Mouse (Mus musculus) liver, embryonic 13.5 days (tissue): Measurements from ENCODE around the gene Tmem208. TPM values are rescaled to one million over a fixed set of nuclear protein-coding genes. Genes with fewer than 3 reads are reported as not detected.

Experiments used
- ATAC-seq: fragments of 200-750 bp; cut with Nextera tagmentation; 2 replicates; pipeline ENCODE4 v1.8.0; 2017; ENCODE audit warnings: low read depth, mild to moderate bottlenecking, moderate number of reproducible peaks, moderate library complexity
- DNase-seq: peaks from one replicate; pipeline ENCODE4 v3.0.0; 2022
- H3K27ac ChIP-seq: fragments of 300-500 bp; sonication (generic); 2 replicates; pipeline ENCODE4 v1.5.1; 2015; ENCODE audit warnings: moderate library complexity, mild to moderate bottlenecking, inconsistent platforms
- H3K27me3 ChIP-seq: fragments of 300-500 bp; sonication (generic); 2 replicates; pipeline ENCODE4 v1.6.1; 2015; ENCODE audit warnings: mild to moderate bottlenecking, inconsistent platforms
- H3K36me3 ChIP-seq: fragments of 300-500 bp; sonication (generic); 2 replicates; pipeline ENCODE4 v1.6.1; 2015; ENCODE audit warnings: mild to moderate bottlenecking, inconsistent platforms
- H3K4me1 ChIP-seq: fragments of 300-500 bp; sonication (generic); replicated peaks from 2 replicates; pipeline ENCODE4 v1.6.1; 2015; ENCODE audit warnings: inconsistent platforms
- H3K4me2 ChIP-seq: fragments of 300-500 bp; sonication (generic); 2 replicates; pipeline ENCODE4 v1.6.1; 2015; ENCODE audit warnings: inconsistent platforms, mild to moderate bottlenecking, moderate library complexity
- H3K4me3 ChIP-seq: fragments of 300-500 bp; sonication (generic); replicated peaks from 2 replicates; pipeline ENCODE4 v1.5.1; 2015; ENCODE audit warnings: mild to moderate bottlenecking, inconsistent platforms
- H3K9ac ChIP-seq: fragments of 300-500 bp; sonication (generic); 2 replicates; pipeline ENCODE4 v1.6.1; 2015; ENCODE audit warnings: mild to moderate bottlenecking, inconsistent platforms
- H3K9me3 ChIP-seq: fragments of 300-500 bp; sonication (generic); replicated peaks from 2 replicates; pipeline ENCODE4 v1.6.1; 2016; ENCODE audit warnings: inconsistent platforms
- WGBS: fragments of 180-500 bp; shearing (Covaris S2); methylation state at CpG from one replicate; pipeline ENCODE4 v1.1.7; 2015; ENCODE audit not compliant: insufficient replicate concordance; 5-methylcytosine and 5-hydroxymethylcytosine counted together
- polyA plus RNA-seq: library from polyadenylated mRNA; unstranded; fragments of >200 nt; fragmentation: Nextera tagmentation; extraction: Ambion mirVana; gene quantifications from 2 replicates; pipeline ENCODE4 v1.2.1, GENCODE M21; 2015

Gene Tmem208
- polyA plus RNA-seq, 1 experiment from 2014 or later: 108 TPM

DNA sequence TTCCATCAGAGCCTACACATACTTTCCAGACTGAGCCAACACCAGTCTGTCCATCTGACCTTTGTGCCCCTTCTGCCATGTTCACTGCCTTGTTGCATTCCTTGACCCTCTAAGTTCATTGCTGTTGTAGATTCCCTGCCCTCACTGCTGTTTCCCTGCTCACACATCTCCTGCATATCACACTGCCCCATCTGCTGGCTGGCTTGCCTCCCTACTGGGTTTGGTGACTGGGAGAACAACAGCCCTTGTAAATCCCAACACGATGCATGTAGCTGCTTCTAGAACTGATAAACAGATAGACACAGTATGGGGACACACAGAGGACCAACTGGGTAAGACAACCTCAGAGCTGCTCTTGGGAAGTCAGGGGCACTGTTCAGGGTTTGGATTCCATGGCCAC lies 14.4 kb upstream of the Tmem208 start:
- ATAC-seq (peak; percentile 67), DNase-seq (peak; percentile 65)
- peaks cover 100% of the 10 kb centered on the region for H3K36me3 ChIP-seq
- H3K27me3 ChIP-seq: no peaks in the 10 kb centered on the region
- no peak overlapping the region for H3K4me3 ChIP-seq
- H3K27ac ChIP-seq: peak overlapping the region; percentile 77
- H3K4me2 ChIP-seq: peak overlapping the region; percentile 11; the same call in 1 of the 2 replicates
- peaks cover 57% of the 10 kb centered on the region for H3K4me1 ChIP-seq
- H3K9ac ChIP-seq: peak overlapping the region; percentile 65; the same call in 1 of the 2 replicates
- H3K9me3 ChIP-seq: no peaks in the 10 kb centered on the region
- WGBS: 11% methylated on average over 1 of the region's 1 CpGs

DNA sequence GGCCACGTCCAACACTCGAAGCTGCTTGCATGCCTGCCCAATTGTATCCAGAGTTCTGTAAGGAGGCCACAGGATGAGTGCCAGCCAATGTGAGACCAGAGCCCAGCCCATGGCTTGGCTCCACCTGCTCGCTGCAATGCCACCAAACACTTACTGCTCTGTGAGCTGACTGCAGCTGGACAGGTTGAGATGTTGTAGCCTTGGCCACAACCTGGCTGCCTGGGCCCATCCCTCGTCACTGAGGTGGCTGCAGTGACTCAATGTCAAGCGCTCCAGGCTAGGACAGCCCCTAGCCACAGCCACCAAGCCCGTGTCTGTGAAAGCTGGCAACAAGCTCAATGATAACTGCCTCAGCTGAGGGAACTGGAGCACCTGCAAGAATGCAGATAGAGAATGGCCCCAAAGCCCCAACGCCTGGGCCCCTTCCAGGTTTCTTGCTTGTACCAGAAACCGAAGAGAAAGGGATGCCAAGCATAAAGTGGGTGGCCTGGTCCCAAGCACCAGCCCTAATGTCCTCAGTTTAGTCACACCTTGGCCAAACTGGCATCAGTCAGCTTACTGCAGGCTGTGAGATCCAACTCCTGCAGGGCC lies 13.2 kb upstream of the Tmem208 start:
- WGBS: 41% methylated on average over 8 of the region's 8 CpGs
- ATAC-seq (peak; percentile 71), DNase-seq (peak; percentile 50)
- Histone ChIP-seq H3K9ac (peak overlapping the region; percentile 65), H3K9me3 (no peaks in the 10 kb centered on the region), H3K4me2 (peak overlapping the region; percentile 54), H3K36me3 (peaks cover 99% of the 10 kb centered on the region), H3K27ac (peak overlapping the region; percentile 77), H3K4me1 (peaks cover 66% of the 10 kb centered on the region), H3K4me3 (peak overlapping the region; percentile 18; the same call in 1 of the 2 replicates), H3K27me3 (no peaks in the 10 kb centered on the region)

DNA sequence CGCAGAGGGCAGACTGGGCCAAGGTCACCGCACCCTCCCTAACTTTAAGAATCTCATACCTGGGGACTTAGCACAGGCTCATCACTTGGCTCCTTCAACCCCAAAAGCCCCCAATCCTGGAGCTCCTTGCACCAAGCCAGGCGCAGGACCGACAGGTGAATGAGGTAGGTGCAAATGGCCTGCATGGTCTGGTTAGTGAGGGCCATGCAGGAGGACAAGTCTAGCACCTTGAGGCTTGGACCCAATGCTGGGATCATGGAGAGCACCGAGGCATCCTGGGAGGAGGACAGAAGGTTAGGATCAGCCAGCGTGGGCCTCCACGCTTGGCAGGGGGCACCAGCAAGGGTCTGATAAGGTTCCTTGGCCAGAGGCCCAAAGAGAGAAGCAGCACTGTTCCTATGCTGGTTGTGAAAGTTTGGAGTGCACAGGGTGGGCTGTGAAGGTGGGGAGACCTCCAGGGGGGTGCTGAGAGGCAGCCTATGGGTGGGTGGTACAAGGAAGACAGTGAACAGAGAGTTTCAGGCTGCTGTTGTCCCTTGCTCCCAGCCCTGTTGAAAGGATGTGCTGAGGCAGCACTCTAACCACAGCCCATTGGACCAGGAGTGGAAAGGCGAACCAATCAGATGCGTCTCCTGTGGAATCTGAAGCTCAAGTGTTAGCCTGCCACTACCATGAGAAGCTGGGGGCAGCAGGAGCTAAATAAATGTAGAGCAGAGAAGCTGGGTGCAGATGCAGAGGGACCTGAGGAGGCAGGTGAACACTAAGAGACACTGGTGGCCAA lies 12.3 kb upstream of the Tmem208 start:
- ATAC-seq: peak; percentile 37
- Histone ChIP-seq H3K36me3 (peaks cover 99% of the 10 kb centered on the region), H3K4me1 (peaks cover 74% of the 10 kb centered on the region)

DNA sequence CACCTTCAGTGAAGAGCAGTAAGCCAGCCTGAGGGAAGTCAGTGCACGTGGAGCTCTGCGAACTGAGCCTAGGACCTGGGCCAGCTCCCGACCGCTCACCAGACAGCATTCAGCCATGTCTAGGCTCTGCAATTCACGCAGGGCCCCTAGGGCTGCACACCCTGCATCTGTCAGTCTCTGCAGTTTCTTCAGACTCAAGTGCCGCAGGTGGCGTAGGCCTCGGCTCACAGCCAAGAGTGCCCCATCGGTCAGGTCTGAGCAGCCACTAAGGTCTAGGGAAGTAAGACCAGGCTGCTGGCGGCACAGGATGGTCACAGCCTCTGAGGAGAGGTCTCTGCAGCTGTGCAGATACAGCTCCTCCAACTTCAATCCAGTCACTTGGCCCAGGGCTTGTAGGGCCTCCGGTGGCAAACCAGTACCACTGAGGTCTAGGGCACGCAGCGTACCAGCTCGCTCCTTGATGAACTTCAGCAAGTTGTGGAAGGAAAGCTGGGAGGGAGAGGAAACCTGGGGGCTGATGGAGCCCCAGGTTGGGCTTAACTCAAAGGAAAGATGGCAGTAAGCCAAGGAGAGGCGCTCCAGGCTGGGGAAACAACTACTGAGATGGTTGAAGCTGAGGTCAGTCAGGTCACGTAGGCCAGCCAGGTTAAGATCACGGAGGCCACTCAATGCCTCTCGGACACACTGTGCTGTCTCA lies 10.9 kb upstream of the Tmem208 start:
- Histone ChIP-seq H3K4me1 (peaks cover 84% of the 10 kb centered on the region), H3K4me3 (no peak overlapping the region), H3K4me2 (no peak overlapping the region), H3K36me3 (peaks cover 99% of the 10 kb centered on the region), H3K27ac (peak overlapping the region; percentile 77; the same call in 1 of the 2 replicates), H3K27me3 (no peaks in the 10 kb centered on the region), H3K9me3 (no peaks in the 10 kb centered on the region), H3K9ac (no peak overlapping the region)
- ATAC-seq (no peak), DNase-seq (no peak)
- 91% methylated on average over 18 of the region's 18 CpGs for WGBS

More for the DNA sequence above, 12.3 kb upstream of the Tmem208 start:
- H3K4me2 ChIP-seq: peak overlapping the region; percentile 54
- no peaks in the 10 kb centered on the region for H3K27me3 ChIP-seq
- H3K27ac ChIP-seq: peak overlapping the region; percentile 77
- 70% methylated on average over 9 of the region's 9 CpGs for WGBS
- H3K9ac ChIP-seq: peak overlapping the region; percentile 65
- no peaks in the 10 kb centered on the region for H3K9me3 ChIP-seq
- DNase-seq: no peak
- H3K4me3 ChIP-seq: peak overlapping the region; percentile 18; the same call in 1 of the 2 replicates

DNA sequence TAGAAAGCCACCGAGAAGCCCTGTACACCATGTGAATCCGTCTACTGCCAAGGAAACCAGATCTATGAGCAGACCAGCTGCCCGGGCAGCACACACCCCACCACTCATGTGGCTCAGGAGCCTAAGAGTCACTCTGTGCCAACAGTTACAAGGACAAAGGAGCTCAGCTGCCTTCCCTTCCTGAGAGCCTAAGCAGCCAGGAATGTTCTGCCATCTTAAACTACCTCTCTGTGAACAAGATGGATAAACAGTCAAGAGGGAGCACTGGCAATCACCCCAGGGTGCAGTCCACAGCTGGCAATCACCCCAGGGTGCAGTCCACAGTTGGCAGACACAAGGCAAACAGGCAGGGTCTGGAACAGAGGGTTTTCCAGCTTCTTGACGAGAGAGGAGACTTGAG lies 8.2 kb upstream of the Tmem208 start:
- WGBS: 83% methylated on average over 4 of the region's 4 CpGs
- Histone ChIP-seq H3K4me3 (no peak overlapping the region), H3K27me3 (no peaks in the 10 kb centered on the region), H3K9ac (peak overlapping the region; percentile 27), H3K4me1 (peaks cover 86% of the 10 kb centered on the region), H3K9me3 (no peaks in the 10 kb centered on the region), H3K27ac (no peak overlapping the region), H3K36me3 (peaks cover 74% of the 10 kb centered on the region), H3K4me2 (no peak overlapping the region)
- DNase-seq (no peak), ATAC-seq (no peak)

DNA sequence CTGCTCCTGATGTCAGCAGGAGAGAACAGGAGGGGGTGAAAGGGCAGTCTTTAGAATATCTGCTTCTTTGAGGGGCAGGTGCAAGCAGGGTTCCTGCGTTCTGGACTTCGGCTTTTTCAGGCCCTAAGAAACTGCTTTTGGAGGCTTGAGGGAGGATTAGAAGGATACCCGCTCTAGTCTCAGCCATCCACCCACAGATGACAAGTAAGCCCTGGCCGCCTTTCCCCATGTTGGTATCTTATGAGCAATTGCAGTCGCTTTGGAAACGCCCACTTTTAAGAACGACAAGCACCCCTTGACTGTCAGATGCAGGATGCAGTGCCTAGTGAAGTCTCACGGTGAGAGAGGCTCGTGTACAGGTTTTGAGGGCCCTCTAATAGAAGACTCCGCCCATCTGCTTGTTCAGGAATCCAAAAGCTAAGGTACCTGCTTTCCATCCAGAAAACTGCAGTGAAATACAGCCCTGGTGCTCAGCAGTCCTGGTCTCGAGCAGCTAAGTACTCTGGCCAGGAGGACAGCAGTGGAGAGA lies 7.4 kb upstream of the Tmem208 start:
- Histone ChIP-seq H3K27me3 (no peaks in the 10 kb centered on the region), H3K4me2 (no peak overlapping the region), H3K4me1 (peaks cover 86% of the 10 kb centered on the region), H3K9me3 (no peaks in the 10 kb centered on the region), H3K36me3 (peaks cover 67% of the 10 kb centered on the region), H3K9ac (peak overlapping the region; percentile 52; the same call in 1 of the 2 replicates), H3K27ac (peak overlapping the region; percentile 65; the same call in 1 of the 2 replicates), H3K4me3 (no peak overlapping the region)
- 76% methylated on average over 11 of the region's 11 CpGs for WGBS
- ATAC-seq (no peak), DNase-seq (no peak)

DNA sequence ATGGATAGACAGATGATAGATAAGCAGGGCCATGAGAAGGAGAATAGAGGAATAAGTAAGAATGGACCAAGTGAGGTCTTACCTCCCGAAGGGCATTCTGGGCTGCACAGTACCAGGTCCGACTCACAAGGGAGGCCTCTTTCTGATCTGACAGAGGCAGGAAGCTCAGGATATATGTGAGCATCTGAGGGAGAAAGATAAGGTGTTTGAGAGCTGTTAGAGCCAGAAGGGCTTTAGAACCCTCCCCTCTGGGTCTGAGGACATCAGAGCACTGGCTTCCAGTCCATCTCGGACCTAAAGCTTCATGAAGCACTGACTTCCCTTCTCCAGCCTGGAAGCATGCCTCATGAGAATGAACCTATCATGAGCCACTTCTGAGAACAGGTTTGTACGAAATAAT lies 3.0 kb upstream of the Tmem208 start:
- peak overlapping the region; percentile 78 for H3K4me2 ChIP-seq
- ATAC-seq: peak; percentile 86
- DNase-seq: peak; percentile 73
- peaks cover 82% of the 10 kb centered on the region for H3K4me1 ChIP-seq
- H3K4me3 ChIP-seq: peak overlapping the region; percentile 82
- H3K27ac ChIP-seq: peak overlapping the region; percentile 97
- H3K27me3 ChIP-seq: no peaks in the 10 kb centered on the region
- peak overlapping the region; percentile 72 for H3K9ac ChIP-seq
- peaks cover 27% of the 10 kb centered on the region for H3K36me3 ChIP-seq
- 18% methylated on average over 4 of the region's 4 CpGs for WGBS
- H3K9me3 ChIP-seq: no peaks in the 10 kb centered on the region

DNA sequence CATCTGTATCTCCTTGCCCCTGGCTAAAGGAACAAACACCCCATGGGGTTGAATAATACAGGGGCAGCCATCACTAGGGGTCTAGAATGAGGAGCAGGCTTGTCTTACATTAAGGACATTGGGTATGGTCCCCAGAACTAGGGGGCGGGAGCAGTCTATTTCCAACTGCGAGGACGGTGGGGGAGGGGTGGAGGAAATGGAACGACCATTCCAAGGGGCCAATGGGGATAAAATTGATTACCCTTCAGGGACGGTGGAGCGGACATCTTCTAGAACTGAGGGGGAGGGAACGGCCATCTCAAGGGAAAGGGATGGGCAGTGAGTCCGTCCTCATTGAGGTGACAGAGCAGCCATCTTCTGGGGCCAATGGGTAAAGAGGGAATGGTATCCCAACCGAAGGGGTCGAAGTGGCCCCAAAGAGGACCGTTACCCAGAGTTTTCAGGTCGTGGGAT lies 487 bp upstream of the Tmem208 start:
- ATAC-seq: peak; percentile 13
- Histone ChIP-seq H3K9ac (peak overlapping the region; percentile 92), H3K9me3 (no peaks in the 10 kb centered on the region), H3K27ac (peak overlapping the region; percentile 97), H3K4me3 (peak overlapping the region; percentile 82), H3K4me2 (peak overlapping the region; percentile 78), H3K4me1 (peaks cover 66% of the 10 kb centered on the region), H3K36me3 (peaks cover 32% of the 10 kb centered on the region), H3K27me3 (no peaks in the 10 kb centered on the region)
- no peak for DNase-seq
- WGBS: under 1% methylated on average over 12 of the region's 12 CpGs

DNA sequence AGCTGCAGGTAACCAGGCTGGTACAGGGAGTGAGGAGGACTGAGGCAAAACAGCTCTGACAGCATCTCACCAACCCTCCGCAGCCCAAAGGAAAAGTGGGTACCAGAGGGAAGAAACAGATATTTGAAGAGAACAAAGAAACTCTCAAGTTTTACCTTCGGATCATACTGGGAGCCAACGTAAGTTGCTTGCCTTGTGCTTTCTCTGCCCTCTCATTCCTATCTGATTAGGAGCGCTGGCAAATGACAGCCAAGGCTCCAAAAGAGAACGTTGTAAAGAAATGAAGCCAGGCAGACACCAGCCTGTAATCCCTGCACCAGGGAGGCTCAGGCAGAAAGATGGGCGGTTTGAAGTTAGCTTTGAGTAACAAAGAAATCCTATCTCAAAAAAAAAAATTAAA lies 814 bp downstream of the Tmem208 start:
- ATAC-seq: no peak
- Histone ChIP-seq H3K9me3 (no peaks in the 10 kb centered on the region), H3K4me2 (peak overlapping the region; percentile 77), H3K9ac (peak overlapping the region; percentile 84), H3K4me3 (peak overlapping the region; percentile 82), H3K36me3 (peaks cover 42% of the 10 kb centered on the region), H3K27ac (peak overlapping the region; percentile 97), H3K4me1 (peaks cover 62% of the 10 kb centered on the region), H3K27me3 (no peaks in the 10 kb centered on the region)
- 19% methylated on average over 6 of the region's 6 CpGs for WGBS
- no peak for DNase-seq

DNA sequence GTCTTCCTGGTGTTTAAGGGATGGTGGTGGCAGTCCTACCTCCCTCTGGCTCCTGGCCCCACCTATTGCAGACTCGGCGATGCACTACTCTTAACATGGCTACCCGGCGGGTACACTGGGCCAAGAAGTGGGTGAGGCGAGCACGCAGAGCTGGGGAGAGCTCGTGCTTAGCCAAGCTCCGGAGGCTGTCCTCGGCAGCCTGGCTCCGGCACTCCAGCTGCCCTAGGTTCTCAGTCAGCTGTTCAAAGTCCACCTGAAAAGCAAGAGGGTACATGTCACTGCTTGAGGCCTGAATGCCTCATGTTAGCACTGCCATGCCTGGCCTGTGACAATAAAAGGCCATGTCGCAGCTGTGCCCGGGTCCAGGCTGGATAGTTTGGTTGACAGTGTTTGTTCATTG lies 4.2 kb downstream of the Tmem208 start:
- no peak for ATAC-seq
- no peak overlapping the region for H3K4me2 ChIP-seq
- DNase-seq: no peak
- WGBS: 88% methylated on average over 12 of the region's 12 CpGs
- H3K27me3 ChIP-seq: no peaks in the 10 kb centered on the region
- no peak overlapping the region for H3K4me3 ChIP-seq
- no peak overlapping the region for H3K27ac ChIP-seq
- H3K9me3 ChIP-seq: no peaks in the 10 kb centered on the region
- H3K4me1 ChIP-seq: peaks cover 31% of the 10 kb centered on the region
- H3K9ac ChIP-seq: no peak overlapping the region
- peaks cover 58% of the 10 kb centered on the region for H3K36me3 ChIP-seq

DNA sequence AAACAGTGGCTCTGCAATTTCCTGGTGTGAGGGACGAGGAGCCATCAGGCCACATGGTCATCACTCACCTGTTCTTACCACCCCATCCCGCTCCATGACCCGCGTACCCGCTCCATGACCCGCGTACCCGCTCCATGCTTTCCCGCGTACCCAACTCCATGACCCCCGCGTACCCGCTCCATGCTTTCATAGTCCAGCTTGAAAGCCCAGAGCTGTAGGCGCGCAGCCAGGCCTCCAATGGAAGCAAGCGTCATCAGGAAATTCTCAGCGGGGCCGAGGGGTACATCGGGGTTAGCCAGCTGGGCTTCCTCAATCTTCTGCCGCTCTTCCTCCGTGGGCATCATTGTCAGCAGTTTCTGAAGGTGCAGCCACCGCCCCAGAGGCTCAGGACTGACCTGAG lies 5.3 kb downstream of the Tmem208 start:
- ATAC-seq: no peak
- peaks cover 30% of the 10 kb centered on the region for H3K4me1 ChIP-seq
- no peak overlapping the region for H3K9ac ChIP-seq
- no peak overlapping the region for H3K4me2 ChIP-seq
- H3K27me3 ChIP-seq: no peaks in the 10 kb centered on the region
- peaks cover 67% of the 10 kb centered on the region for H3K36me3 ChIP-seq
- H3K27ac ChIP-seq: no peak overlapping the region
- 91% methylated on average over 22 of the region's 22 CpGs for WGBS
- H3K4me3 ChIP-seq: no peak overlapping the region
- H3K9me3 ChIP-seq: no peaks in the 10 kb centered on the region
- no peak for DNase-seq
